Mouse (Mus musculus) intestine, embryonic 14.5 days (tissue): ENCODE data around the gene Morn3. TPM values are rescaled to one million over a fixed set of nuclear protein-coding genes. Genes with fewer than 3 reads are reported as not detected.

Experiments
- ATAC-seq: fragments of 200-750 bp; cut with Nextera tagmentation; replicated peaks from 2 replicates; pipeline ENCODE4 v1.8.0; 2017; ENCODE audit warnings: low read depth, moderate number of reproducible peaks, moderate TSS enrichment, moderate library complexity; ENCODE audit not compliant: low FRiP score, low TSS enrichment
- DNase-seq: peaks from one replicate; pipeline ENCODE4 v3.0.0-alpha.2; 2018; ENCODE audit warnings: low spot score
- H3K27ac ChIP-seq: fragments of 300-500 bp; sonication (generic); 2 replicates; pipeline ENCODE4 v1.5.1; 2014; ENCODE audit warnings: low read depth, mild to moderate bottlenecking, control low read depth
- H3K27me3 ChIP-seq: fragments of 300-500 bp; sonication (generic); replicated peaks from 2 replicates; pipeline ENCODE4 v1.6.1; 2014; ENCODE audit warnings: low read length, control low read depth; ENCODE audit not compliant: control insufficient read depth, insufficient read depth
- H3K36me3 ChIP-seq: fragments of 300-500 bp; sonication (generic); 2 replicates; pipeline ENCODE4 v1.6.1; 2014; ENCODE audit warnings: low read length, control low read depth; ENCODE audit not compliant: control insufficient read depth, insufficient read depth
- H3K4me1 ChIP-seq: fragments of 300-500 bp; sonication (generic); replicated peaks from 2 replicates; pipeline ENCODE4 v1.6.1; 2014; ENCODE audit warnings: low read length, control low read depth, mixed read lengths; ENCODE audit not compliant: control insufficient read depth, insufficient read depth
- H3K4me2 ChIP-seq: fragments of 300-500 bp; sonication (generic); 2 replicates; pipeline ENCODE4 v1.6.1; 2014; ENCODE audit warnings: low read length
- H3K4me3 ChIP-seq: fragments of 300-500 bp; sonication (generic); 2 replicates; pipeline ENCODE4 v1.5.1; 2014; ENCODE audit warnings: low read depth, low read length, control low read depth, mixed read lengths
- H3K9ac ChIP-seq: fragments of 300-500 bp; sonication (generic); 2 replicates; pipeline ENCODE4 v1.6.1; 2014; ENCODE audit warnings: mild to moderate bottlenecking, low read length
- H3K9me3 ChIP-seq: fragments of 300-500 bp; sonication (generic); 2 replicates; pipeline ENCODE4 v1.6.1; 2016; ENCODE audit warnings: low read length, control low read depth; ENCODE audit not compliant: control insufficient read depth
- WGBS: fragments of 180-500 bp; shearing (Covaris S2); extraction: QIAGEN DNeasy Blood & Tissue Kit; methylation state at CpG from one replicate; pipeline ENCODE4 v1.1.7; 2014; 5-methylcytosine and 5-hydroxymethylcytosine counted together
- polyA plus RNA-seq: library from polyadenylated mRNA; unstranded; fragments of >200 nt; fragmentation: Nextera tagmentation; extraction: Ambion mirVana; gene quantifications from 2 replicates; pipeline ENCODE4 v1.2.1, GENCODE M21; 2014

Gene Morn3
- polyA plus RNA-seq, result 0.54 and 1.5 TPM in 2 replicates

GRCm38 (mm10) chr5:123046916-123047315 is at the start of gene Morn3:
Gene Morn3 (minus strand): TSS chr5:123047016.
- H3K4me1 ChIP-seq, result peaks cover 8% of the 10 kb centered on the region
- H3K4me2 ChIP-seq, result no peak within 1 kb of the TSS
- no peaks in the 10 kb centered on the region for H3K36me3 ChIP-seq
- no peak within 1 kb of the TSS for H3K27ac ChIP-seq
- H3K4me3 ChIP-seq, result no peak within 1 kb of the TSS
- DNase-seq (no peak), ATAC-seq (no peak)
- 76% methylated on average over 3 of the region's 3 CpGs for WGBS
- no peak within 1 kb of the TSS for H3K9ac ChIP-seq
- no peaks in the 10 kb centered on the region for H3K9me3 ChIP-seq
- no peaks in the 10 kb centered on the region for H3K27me3 ChIP-seq

- no peak for ATAC-seq
- no peaks in the 10 kb centered on the region for H3K9me3 ChIP-seq
- WGBS, result 91% methylated on average over 8 of the region's 8 CpGs
Observed at GRCm38 (mm10) chr5:123096299-123096698, 49.5 kb upstream of the Morn3 start.

GRCm38 (mm10) chr5:123094238-123094991 is 47.6 kb upstream of the Morn3 start:
- Histone ChIP-seq H3K4me1 (no peaks in the 10 kb centered on the region), H3K36me3 (peaks cover 4% of the 10 kb centered on the region; the same call in 1 of the 2 replicates), H3K9me3 (no peaks in the 10 kb centered on the region), H3K9ac (no peak overlapping the region), H3K4me2 (no peak overlapping the region), H3K27me3 (no peaks in the 10 kb centered on the region), H3K27ac (no peak overlapping the region), H3K4me3 (no peak overlapping the region)
- 75% methylated on average over 25 of the region's 25 CpGs for WGBS
- ATAC-seq (no peak), DNase-seq (no peak)

More at GRCm38 (mm10) chr5:123096299-123096698, 49.5 kb upstream of the Morn3 start:
- H3K36me3 ChIP-seq, result peaks cover 6% of the 10 kb centered on the region; the same call in 1 of the 2 replicates
- no peak overlapping the region for H3K9ac ChIP-seq
- H3K4me2 ChIP-seq, result no peak overlapping the region
- H3K27ac ChIP-seq, result no peak overlapping the region
- H3K27me3 ChIP-seq, result no peaks in the 10 kb centered on the region
- no peaks in the 10 kb centered on the region for H3K4me1 ChIP-seq
- H3K4me3 ChIP-seq, result no peak overlapping the region
- no peak for DNase-seq

GRCm38 (mm10) chr5:123093077-123093633 is 46.3 kb upstream of the Morn3 start:
- H3K4me1 ChIP-seq, result no peaks in the 10 kb centered on the region
- no peaks in the 10 kb centered on the region for H3K27me3 ChIP-seq
- no peak for ATAC-seq
- H3K4me3 ChIP-seq, result no peak overlapping the region
- H3K27ac ChIP-seq, result no peak overlapping the region
- H3K9me3 ChIP-seq, result no peaks in the 10 kb centered on the region
- no peaks in the 10 kb centered on the region for H3K36me3 ChIP-seq
- no peak overlapping the region for H3K4me2 ChIP-seq
- no peak for DNase-seq
- 64% methylated on average over 14 of the region's 14 CpGs for WGBS
- H3K9ac ChIP-seq, result no peak overlapping the region

- ATAC-seq (no peak), DNase-seq (no peak)
- H3K4me3 ChIP-seq, result no peak overlapping the region
- H3K9me3 ChIP-seq, result no peaks in the 10 kb centered on the region
- H3K27ac ChIP-seq, result no peak overlapping the region
- no peaks in the 10 kb centered on the region for H3K27me3 ChIP-seq
- H3K36me3 ChIP-seq, result no peaks in the 10 kb centered on the region
- H3K4me1 ChIP-seq, result no peaks in the 10 kb centered on the region
- H3K9ac ChIP-seq, result no peak overlapping the region
- no peak overlapping the region for H3K4me2 ChIP-seq
- whole genome bisulfite sequencing, result 87% methylated on average over 10 of the region's 10 CpGs
Observed at GRCm38 (mm10) chr5:123090560-123091306, 43.9 kb upstream of the Morn3 start.

GRCm38 (mm10) chr5:123088784-123089183 is 42.0 kb upstream of the Morn3 start:
- ATAC-seq (no peak), DNase-seq (no peak)
- Histone ChIP-seq H3K4me1 (no peaks in the 10 kb centered on the region), H3K27me3 (no peaks in the 10 kb centered on the region), H3K4me3 (no peak overlapping the region), H3K9ac (no peak overlapping the region), H3K27ac (no peak overlapping the region), H3K36me3 (no peaks in the 10 kb centered on the region), H3K4me2 (no peak overlapping the region), H3K9me3 (no peaks in the 10 kb centered on the region)
- WGBS, result 92% methylated on average over 4 of the region's 4 CpGs

GRCm38 (mm10) chr5:123086501-123086900 is 39.7 kb upstream of the Morn3 start:
- Histone ChIP-seq H3K27ac (no peak overlapping the region), H3K4me2 (no peak overlapping the region), H3K4me3 (no peak overlapping the region), H3K36me3 (no peaks in the 10 kb centered on the region), H3K4me1 (no peaks in the 10 kb centered on the region), H3K27me3 (no peaks in the 10 kb centered on the region), H3K9ac (no peak overlapping the region), H3K9me3 (no peaks in the 10 kb centered on the region)
- DNase-seq (no peak), ATAC-seq (no peak)
- WGBS, result 76% methylated on average over 2 of the region's 2 CpGs

GRCm38 (mm10) chr5:123083340-123084050 is 36.7 kb upstream of the Morn3 start:
- Histone ChIP-seq H3K36me3 (no peaks in the 10 kb centered on the region), H3K9ac (no peak overlapping the region), H3K27me3 (no peaks in the 10 kb centered on the region), H3K4me2 (no peak overlapping the region), H3K27ac (no peak overlapping the region), H3K4me1 (0 out of 2 replicates have a peak, but pooled peaks cover 5% of the 10 kb centered on the region), H3K9me3 (0 out of 2 replicates have a peak, but pooled peaks cover 4% of the 10 kb centered on the region), H3K4me3 (no peak overlapping the region)
- WGBS, result 71% methylated on average over 13 of the region's 13 CpGs
- no peak for DNase-seq
- ATAC-seq, result no peak
